Mouse (Mus musculus) bone marrow macrophage, adult 2 months (primary cell): ENCODE measurements around the gene Vstm5. TPM values are rescaled to one million over a fixed set of nuclear protein-coding genes. Genes with fewer than 3 reads are reported as not detected.
A peak's percentile ranks its signal among the peaks of the same experiment; 100 is the strongest.

Source experiments
- H3K27ac ChIP-seq: 2 replicates; pipeline ENCODE4 v1.5.1; 2012; ENCODE audit warnings: low read depth, low read length; ENCODE audit not compliant: insufficient read depth
- H3K4me1 ChIP-seq: 2 replicates; pipeline ENCODE4 v1.6.1; 2012; ENCODE audit warnings: low read length; ENCODE audit not compliant: control insufficient read depth, insufficient read depth
- H3K4me3 ChIP-seq: 2 replicates; pipeline ENCODE4 v1.5.1; 2012; ENCODE audit warnings: mild to moderate bottlenecking, low read length, moderate library complexity; ENCODE audit not compliant: insufficient read depth
- CTCF ChIP-seq: IDR thresholded peaks from 2 replicates; pipeline ENCODE4 v1.5.1; 2012; ENCODE audit warnings: low read depth, mild to moderate bottlenecking, low read length, moderate library complexity
- POLR2A ChIP-seq: IDR thresholded peaks from 2 replicates; pipeline ENCODE4 v1.6.1; 2012; ENCODE audit warnings: mild to moderate bottlenecking, low read depth, low read length, borderline replicate concordance
- polyA plus RNA-seq: library from polyadenylated mRNA; stranded (reverse); fragments of >200 nt; gene quantifications from 2 replicates; pipeline ENCODE4 v1.2.4, GENCODE M21; 2012; ENCODE audit not compliant: missing spikeins, insufficient read depth, insufficient read length

Gene Vstm5
- polyA plus RNA-seq, 1 experiment: not detected

GRCm38 (mm10) chr9:15305503-15306397 lies 66.9 kb downstream of the Vstm5 start, which contains the start of gene Taf1d:
Gene Taf1d, plus strand, starts transcription at chr9:15306214.
- H3K27ac ChIP-seq: peak within 1 kb of the TSS; percentile 83
- peaks cover 16% of the 10 kb centered on the region for H3K4me1 ChIP-seq
- TF ChIP-seq POLR2A: peak; percentile 67; the same call in 1 of the 2 replicates
- no peak for TF ChIP-seq CTCF
- peak within 1 kb of the TSS; percentile 98 for H3K4me3 ChIP-seq

GRCm38 (mm10) chr9:15306398-15307119 lies 67.7 kb downstream of the Vstm5 start, which contains the start of gene 4931406C07Rik:
Gene 4931406C07Rik, minus strand, starts transcription at chr9:15306448.
- TF ChIP-seq CTCF (no peak), POLR2A (no peak)
- Histone ChIP-seq H3K4me3 (peak within 1 kb of the TSS; percentile 98), H3K27ac (peak within 1 kb of the TSS; percentile 83), H3K4me1 (peaks cover 16% of the 10 kb centered on the region)

- Histone ChIP-seq H3K4me3 (peak overlapping the region; percentile 98), H3K27ac (peak overlapping the region; percentile 83), H3K4me1 (peaks cover 15% of the 10 kb centered on the region)
- TF ChIP-seq CTCF (no peak), POLR2A (no peak)
Measured at GRCm38 (mm10) chr9:15307257-15307656, 68.4 kb downstream of the Vstm5 start.

- Histone ChIP-seq H3K4me1 (peaks cover 14% of the 10 kb centered on the region), H3K4me3 (peak overlapping the region; percentile 29; the same call in 1 of the 2 replicates), H3K27ac (no peak overlapping the region)
- no peak for TF ChIP-seq CTCF
- no peak for TF ChIP-seq POLR2A
Measured at GRCm38 (mm10) chr9:15308254-15308653, 69.4 kb downstream of the Vstm5 start.

Other genes with a start within 250 kb of the Vstm5 start
- gene Panx1, start 193.6 kb upstream of the Vstm5 start, polyA plus RNA-seq: 23.9 and 28.2 TPM in 2 replicates
- not detected in 2 replicates for gene Hephl1, start 126.9 kb upstream of the Vstm5 start, polyA plus RNA-seq
- 66.1 and 70.6 TPM in 2 replicates for gene Med17, start 40.9 kb downstream of the Vstm5 start, polyA plus RNA-seq
- 81.2 and 89.3 TPM in 2 replicates for gene Taf1d, start 67.2 kb downstream of the Vstm5 start, polyA plus RNA-seq
- gene 4931406C07Rik, start 67.4 kb downstream of the Vstm5 start, polyA plus RNA-seq: 38.9 and 43.8 TPM in 2 replicates
- gene Cep295, start 118.7 kb downstream of the Vstm5 start, polyA plus RNA-seq: 24.5 and 26.2 TPM in 2 replicates